Mouse (Mus musculus) ES-CJ7 (cell line): ENCODE measurements around the gene Pde7b.

Source experiments
- DNase-seq: peaks from one replicate; pipeline ENCODE4 v3.0.0; 2011; ENCODE audit warnings: low read depth, low spot score

Pde7b gene

DNA sequence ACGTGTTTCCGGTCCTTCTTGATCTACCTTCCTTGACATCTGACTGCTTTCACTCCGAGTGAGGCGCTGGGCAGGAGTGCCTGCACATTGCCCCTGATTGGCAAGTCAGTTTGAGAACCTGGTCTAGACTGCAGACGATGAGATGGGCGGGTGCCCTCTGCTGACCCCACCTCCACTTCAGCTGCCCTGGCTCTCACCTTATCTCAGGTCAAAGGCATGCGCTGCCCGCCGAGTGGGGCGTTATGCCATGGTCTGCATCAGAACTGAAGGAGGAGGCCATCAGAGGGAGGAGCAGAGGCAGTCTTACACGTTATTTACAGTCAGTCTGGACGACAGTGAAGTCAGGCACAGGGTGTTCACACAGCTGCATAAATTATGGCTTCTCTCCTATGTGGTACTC lies 293.5 kb downstream of the Pde7b start:
- no peak for DNase-seq

DNA sequence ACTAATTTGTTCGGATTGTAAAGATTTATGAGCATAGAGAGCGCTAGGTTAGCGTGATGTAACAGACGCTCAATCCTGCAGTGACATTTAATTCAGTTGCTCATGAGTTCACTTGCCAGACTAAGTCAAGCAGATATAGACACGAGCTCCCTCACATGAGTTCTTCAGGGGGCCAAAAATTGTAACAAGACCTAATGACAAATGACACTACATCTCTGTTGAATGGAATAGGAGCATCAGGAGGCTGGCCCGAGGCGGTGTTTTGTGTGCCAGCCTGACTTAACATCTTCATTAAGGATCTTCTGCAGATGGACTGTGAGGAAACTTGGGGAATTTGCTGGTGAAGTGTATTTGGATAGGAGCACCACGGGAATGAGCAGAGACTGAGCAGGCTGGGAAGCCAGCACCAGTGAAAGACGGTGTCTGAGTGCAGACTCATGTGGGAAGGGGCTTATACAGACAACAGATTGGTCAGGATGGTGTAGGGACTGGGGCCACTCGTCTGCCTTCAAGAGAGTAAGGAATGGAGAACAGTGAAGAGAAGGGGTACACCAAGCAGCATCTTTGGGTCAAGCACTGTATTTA lies 303.5 kb downstream of the Pde7b start:
- DNase-seq, result no peak

DNA sequence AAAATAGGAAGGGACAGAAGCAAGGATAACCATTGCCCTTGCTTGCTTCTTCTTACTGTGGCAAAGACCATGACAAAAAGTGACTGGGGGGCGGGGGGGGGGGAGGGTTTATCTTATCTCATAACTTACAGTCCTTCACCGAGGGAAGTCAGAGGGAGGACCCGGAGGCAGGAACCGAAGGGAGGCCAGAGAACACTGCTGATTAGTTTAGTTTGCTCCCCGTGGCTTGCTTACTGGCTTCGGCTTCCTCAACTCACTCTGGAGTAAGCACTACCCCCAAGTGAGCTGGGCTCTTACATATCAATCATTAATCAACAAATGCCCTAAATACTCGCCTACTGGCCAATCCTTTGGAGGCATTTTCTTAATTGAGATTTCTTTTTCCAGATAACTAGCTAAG lies 304.6 kb downstream of the Pde7b start:
- DNase-seq, result no peak

DNA sequence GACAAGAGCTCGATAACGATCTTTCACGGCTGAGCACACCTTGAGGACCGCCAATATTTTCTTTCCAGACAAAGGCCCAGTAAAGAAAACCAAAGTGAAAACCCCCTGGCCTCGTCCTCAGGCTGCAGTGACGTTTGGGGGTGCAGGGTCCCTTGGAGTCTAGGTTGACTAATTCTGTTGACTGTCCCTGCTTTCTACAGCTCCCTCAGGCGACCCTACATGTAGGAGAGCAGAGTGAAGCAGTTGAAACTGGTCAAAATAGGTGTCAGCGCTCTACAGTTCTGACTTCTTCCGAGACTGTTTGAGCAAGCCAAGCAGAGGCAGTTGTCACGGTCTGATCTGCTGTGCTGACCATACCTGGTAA lies 306.0 kb downstream of the Pde7b start:
- no peak for DNase-seq

DNA sequence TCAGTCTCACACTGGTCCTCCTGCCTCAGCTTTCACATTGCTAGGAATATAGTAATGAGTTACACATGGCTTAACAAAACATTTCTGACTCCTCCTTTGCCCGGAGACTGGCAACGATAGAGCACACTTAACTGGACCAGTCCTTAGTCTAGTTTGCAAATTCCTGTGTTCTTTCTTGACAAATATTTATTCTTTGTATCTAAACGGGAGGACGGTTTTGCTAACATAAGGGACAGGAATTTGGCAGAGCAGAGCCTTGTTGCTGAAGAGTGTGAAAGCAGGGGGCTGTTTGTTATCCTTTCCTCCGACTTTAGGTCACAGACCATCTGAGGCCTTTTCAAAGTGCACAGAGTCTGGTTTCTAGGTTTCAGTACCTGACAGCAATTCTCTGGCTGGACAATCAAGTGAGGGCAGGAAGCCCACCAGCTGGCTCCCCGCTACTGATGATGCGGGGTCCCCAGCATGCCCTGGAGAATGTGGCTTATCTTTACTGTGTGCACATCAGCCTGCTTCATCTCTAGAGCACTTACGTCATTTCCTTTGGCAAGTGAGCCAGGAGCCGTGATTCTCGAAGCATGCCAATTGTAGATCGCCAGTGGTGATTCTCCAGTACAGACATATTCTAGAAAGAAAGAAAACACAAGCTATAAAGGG lies 306.5 kb downstream of the Pde7b start:
- no peak for DNase-seq

DNA sequence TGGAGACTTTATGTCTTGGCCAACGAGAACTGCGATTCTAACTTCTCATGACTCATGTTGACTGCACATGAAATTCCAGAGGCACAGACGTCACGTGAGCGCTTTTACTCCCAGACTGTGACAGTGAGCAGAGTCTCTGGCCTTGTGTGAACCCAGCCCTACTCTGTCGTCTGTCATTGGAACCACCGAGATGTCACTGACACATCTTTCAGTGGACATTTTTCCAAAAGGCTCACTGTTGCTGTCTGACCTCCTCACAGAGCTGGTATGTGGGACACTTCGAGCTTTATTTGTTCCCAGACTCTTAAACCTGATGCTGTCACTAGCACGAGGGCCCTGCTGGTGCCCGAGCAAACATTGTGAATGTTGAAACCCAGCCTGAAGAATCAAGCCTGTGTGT lies 315.7 kb downstream of the Pde7b start:
- no peak for DNase-seq

GRCm38 (mm10) chr10:20408336-20408735 lies 316.5 kb downstream of the Pde7b start:
- no peak for DNase-seq

- DNase-seq, result peak; percentile 62
Observed at GRCm38 (mm10) chr10:20405471-20405870, 319.4 kb downstream of the Pde7b start.

DNA sequence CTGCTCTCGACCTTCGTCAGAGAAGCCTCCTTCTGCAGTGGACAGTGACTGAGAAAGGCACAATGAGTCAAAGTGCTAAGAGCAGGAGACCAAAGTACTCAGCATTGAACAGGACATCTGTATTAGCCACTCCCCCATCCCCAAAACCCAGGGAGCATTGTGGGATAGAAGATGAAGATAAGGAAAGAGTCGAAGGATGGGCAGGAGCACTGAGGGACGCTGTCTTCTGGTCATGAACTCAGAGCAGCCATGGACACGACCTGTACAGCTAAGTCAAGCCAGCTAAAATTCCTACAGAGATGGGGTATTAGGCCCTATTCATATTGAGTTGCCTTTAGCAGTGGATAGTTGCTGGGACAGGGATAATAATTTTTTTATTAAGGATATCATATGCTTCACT lies 321.9 kb downstream of the Pde7b start:
- DNase-seq, result no peak

GRCm38 (mm10) chr10:20400406-20400805 lies 324.5 kb downstream of the Pde7b start:
- peak; percentile 62 for DNase-seq

GRCm38 (mm10) chr10:20398641-20399390 lies 326.1 kb downstream of the Pde7b start:
- no peak for DNase-seq

DNA sequence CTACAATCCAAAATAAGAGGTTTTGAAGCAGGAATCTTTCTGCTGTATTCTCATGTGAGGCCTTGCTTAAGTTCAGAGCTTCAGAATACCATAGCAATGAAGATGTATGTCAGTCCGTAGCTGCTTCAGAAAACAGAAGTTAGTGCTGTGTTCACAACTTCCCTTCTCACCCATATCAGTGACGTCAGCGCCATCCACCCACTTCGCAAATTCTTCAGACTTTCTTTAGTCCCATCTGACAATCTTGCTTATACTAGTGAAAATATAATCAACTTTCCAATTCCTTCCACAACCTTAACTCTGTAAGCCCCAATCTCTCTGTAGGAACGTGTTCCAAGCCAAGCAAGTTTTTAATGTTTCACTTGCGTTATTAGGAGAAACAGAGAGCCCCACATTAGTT lies 326.7 kb downstream of the Pde7b start:
- no peak for DNase-seq

GRCm38 (mm10) chr10:20395778-20396177 lies 329.1 kb downstream of the Pde7b start:
- DNase-seq, result no peak

DNA sequence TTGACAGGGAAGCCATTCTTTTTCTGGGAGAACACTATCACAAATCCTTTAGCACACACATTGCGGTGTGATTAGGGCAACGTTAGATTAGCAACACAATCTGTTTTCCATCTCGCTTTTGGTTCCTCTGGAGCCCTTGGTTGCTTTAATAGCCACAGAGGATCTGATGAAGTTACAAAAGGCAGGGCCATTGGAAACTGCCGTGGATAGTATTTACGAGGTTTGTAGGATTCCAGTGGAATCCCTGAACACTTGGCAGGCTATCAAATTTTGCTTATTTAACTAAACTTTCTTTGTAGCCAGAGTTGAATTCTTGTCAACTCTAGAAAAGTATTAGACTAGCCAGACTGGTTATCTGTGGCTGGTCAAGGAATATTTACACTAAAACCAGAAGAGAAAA lies 330.1 kb downstream of the Pde7b start:
- no peak for DNase-seq

GRCm38 (mm10) chr10:20390568-20390967 lies 334.3 kb downstream of the Pde7b start:
- DNase-seq, result no peak

GRCm38 (mm10) chr10:20382807-20383419 lies 342.0 kb downstream of the Pde7b start:
- DNase-seq, result no peak

DNA sequence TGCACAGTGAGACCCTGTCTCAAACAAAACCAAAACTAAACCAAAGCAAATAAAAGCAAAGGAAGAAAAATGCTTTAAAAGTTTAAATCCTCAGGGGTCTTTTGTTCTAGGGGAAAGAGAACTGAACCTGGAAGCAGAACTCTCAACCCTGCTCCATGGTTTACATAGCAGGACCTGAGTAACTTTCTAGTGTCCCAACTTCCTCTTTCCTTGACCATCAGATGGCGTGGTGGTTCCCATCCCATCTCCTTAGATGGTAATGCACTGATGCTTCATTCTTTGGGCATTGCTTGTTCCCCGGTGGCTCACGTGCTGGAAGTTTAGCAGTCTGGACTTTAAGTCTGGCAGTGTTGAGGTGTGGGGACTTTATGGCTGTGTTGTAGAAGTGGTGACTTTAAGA lies 343.5 kb downstream of the Pde7b start:
- DNase-seq, result no peak

- DNase-seq, result no peak
Observed at GRCm38 (mm10) chr10:20380798-20381197, 344.1 kb downstream of the Pde7b start.

GRCm38 (mm10) chr10:20379071-20379735 lies 345.7 kb downstream of the Pde7b start:
- DNase-seq, result peak; percentile 28

- DNase-seq, result no peak
Observed at GRCm38 (mm10) chr10:20377621-20378020, 347.3 kb downstream of the Pde7b start.

- DNase-seq, result peak; percentile 49
Observed at GRCm38 (mm10) chr10:20372046-20372445, 352.8 kb downstream of the Pde7b start.
